In genomic region chr4:117288277-117288926, GRCm38 (mm10) we compare ENCODE assay signal across 8 mouse cellular contexts. TPM values are rescaled to one million over a fixed set of nuclear protein-coding genes. Genes with fewer than 3 reads are reported as not detected.
DNase-seq lines count a peak whose midpoint lies in the region; ATAC-seq lines count a peak whose summit lies in the region.

No protein-coding gene starts in this region.

- no peaks in the 10 kb centered on the region for H3K27me3 ChIP-seq in heart, embryonic 15.5 days
- H3K27me3 ChIP-seq in hindbrain, embryonic 11.5 days (ENCODE audit: control insufficient read depth, insufficient read depth, low read length) = no peaks in the 10 kb centered on the region
- H3K27me3 ChIP-seq in midbrain, embryonic 11.5 days (ENCODE audit: control insufficient read depth, insufficient read depth, low read length) = peaks cover 10% of the 10 kb centered on the region; the same call in 1 of the 2 replicates

- H3K36me3 ChIP-seq in heart, embryonic 15.5 days = peaks cover 28% of the 10 kb centered on the region
- peaks cover 6% of the 10 kb centered on the region; the same call in 1 of the 2 replicates for H3K36me3 ChIP-seq in hindbrain, embryonic 11.5 days (ENCODE audit: control insufficient read depth, insufficient read depth, low read length)
- peaks cover 5% of the 10 kb centered on the region; the same call in 1 of the 2 replicates for H3K36me3 ChIP-seq in midbrain, embryonic 11.5 days (ENCODE audit: control insufficient read depth, insufficient read depth, low read length)

- ATAC-seq in heart, embryonic 15.5 days (replicated peaks; ENCODE audit: insufficient number of reproducible peaks, insufficient read depth, low FRiP score, low read depth) = no peak
- ATAC-seq in hindbrain, embryonic 11.5 days (ENCODE audit: low FRiP score) = no peak
- no peak for ATAC-seq in midbrain, embryonic 11.5 days (ENCODE audit: low FRiP score)

- no peaks in the 10 kb centered on the region for H3K9me3 ChIP-seq in heart, embryonic 15.5 days (replicated peaks)
- H3K9me3 ChIP-seq in hindbrain, embryonic 11.5 days (ENCODE audit: control insufficient read depth, low read length) = no peaks in the 10 kb centered on the region
- H3K9me3 ChIP-seq in midbrain, embryonic 11.5 days (ENCODE audit: control insufficient read depth, low read length) = no peaks in the 10 kb centered on the region

- peak overlapping the region; percentile 88 for H3K4me3 ChIP-seq in heart, embryonic 15.5 days
- H3K4me3 ChIP-seq in hindbrain, embryonic 11.5 days (ENCODE audit: low read depth, low read length) = peak overlapping the region; percentile 81
- peak overlapping the region; percentile 69 for H3K4me3 ChIP-seq in midbrain, embryonic 11.5 days (ENCODE audit: low read depth, low read length)

- peaks cover 31% of the 10 kb centered on the region for H3K4me1 ChIP-seq in heart, embryonic 15.5 days (replicated peaks)
- H3K4me1 ChIP-seq in hindbrain, embryonic 11.5 days (replicated peaks; ENCODE audit: control insufficient read depth, insufficient read depth, low read length) = peaks cover 8% of the 10 kb centered on the region
- peaks cover 47% of the 10 kb centered on the region for H3K4me1 ChIP-seq in midbrain, embryonic 11.5 days (ENCODE audit: control insufficient read depth, insufficient read depth, low read length)

- peak overlapping the region; percentile 95 for H3K27ac ChIP-seq in heart, embryonic 15.5 days
- peak overlapping the region; percentile 97 for H3K27ac ChIP-seq in hindbrain, embryonic 11.5 days (ENCODE audit: low read depth, low read length)
- peak overlapping the region; percentile 94 for H3K27ac ChIP-seq in midbrain, embryonic 11.5 days (ENCODE audit: low read depth, low read length)

- H3K9ac ChIP-seq in heart, embryonic 15.5 days = peak overlapping the region; percentile 76
- H3K9ac ChIP-seq in hindbrain, embryonic 11.5 days (ENCODE audit: low read depth, low read length) = peak overlapping the region; percentile 83
- peak overlapping the region; percentile 81 for H3K9ac ChIP-seq in midbrain, embryonic 11.5 days (ENCODE audit: low read length)

- WGBS in heart, embryonic 15.5 days = 21% methylated on average over 25 of the region's 25 CpGs
- 25% methylated on average over 25 of the region's 25 CpGs for WGBS in hindbrain, embryonic 11.5 days
- WGBS in midbrain, embryonic 11.5 days = 23% methylated on average over 25 of the region's 25 CpGs

- DNase-seq in heart, postnatal 4 days = no peak
- DNase-seq in R1 (ENCODE audit: low read depth, low spot score) = peak; percentile 54
- DNase-seq in hindbrain, embryonic 11.5 days (ENCODE audit: low spot score) = no peak
- peak; percentile 91 for DNase-seq in midbrain, embryonic 11.5 days (ENCODE audit: low spot score, missing footprints)
- DNase-seq in spleen, adult 12 weeks (ENCODE audit: low spot score) = no peak
- no peak for DNase-seq in cerebellum, adult 8-10 months
- DNase-seq in retina, embryonic 14.5 days (ENCODE audit: low spot score) = no peak

- peak overlapping the region; percentile 85 for H3K4me2 ChIP-seq in heart, embryonic 15.5 days
- H3K4me2 ChIP-seq in hindbrain, embryonic 11.5 days (replicated peaks; ENCODE audit: low read depth, low read length) = peak overlapping the region; percentile 59
- H3K4me2 ChIP-seq in midbrain, embryonic 11.5 days = peak overlapping the region; percentile 70

RNA-seq across cellular contexts. Expression of gene Armh1, which starts 36.5 kb away (rescaled TPM):
- polyA plus RNA-seq in heart, embryonic 15.5 days (2015; fragmentation: Nextera tagmentation; extraction: Ambion mirVana) = 0.64 and 0.86 TPM in 2 replicates
- total RNA-seq in heart, postnatal 4 days (2021) = under 1 TPM; 0.38 to 0.43 TPM
- polyA plus RNA-seq in hindbrain, embryonic 11.5 days (2014; fragmentation: Nextera tagmentation; extraction: Ambion mirVana) = 0.53 TPM in 1 of 2 replicates, not detected in the other
- polyA plus RNA-seq in midbrain, embryonic 11.5 days (2014; fragmentation: Nextera tagmentation; extraction: Ambion mirVana) = 0.34 and 0.40 TPM in 2 replicates

RNA-seq across cellular contexts. Expression of gene Tmem53, which starts 36.7 kb away (rescaled TPM):
- 31.1 and 34.5 TPM in 2 replicates for polyA plus RNA-seq in heart, embryonic 15.5 days (2015; fragmentation: Nextera tagmentation; extraction: Ambion mirVana)
- 10 to 100 TPM; 25.5 to 27.1 TPM for total RNA-seq in heart, postnatal 4 days (2021)
- polyA plus RNA-seq in hindbrain, embryonic 11.5 days (2014; fragmentation: Nextera tagmentation; extraction: Ambion mirVana) = 11.4 and 13.1 TPM in 2 replicates
- polyA plus RNA-seq in midbrain, embryonic 11.5 days (2014; fragmentation: Nextera tagmentation; extraction: Ambion mirVana) = 7.5 and 8.4 TPM in 2 replicates

Comparison
In these comparisons a context has a peak if more than half of its experiments do, and no peak if none do; other contexts are left out.
1. DNase-seq: peak in R1 (single experiment) and midbrain, embryonic 11.5 days (single experiment); none in heart, postnatal 4 days (single experiment), hindbrain, embryonic 11.5 days (single experiment), spleen, adult 12 weeks (single experiment), cerebellum, adult 8-10 months (single experiment) and retina, embryonic 14.5 days (single experiment).
2. Peak in every context shown above with its lines, with median percentiles within 50 percentile points of each other: H3K27ac ChIP-seq, H3K4me2 ChIP-seq, H3K4me3 ChIP-seq and H3K9ac ChIP-seq.